In genomic region chr11:93954738-93955255, GRCm38 (mm10) we compare ENCODE assay signal across 8 mouse cellular contexts. TPM values are rescaled to one million over a fixed set of nuclear protein-coding genes. Genes with fewer than 3 reads are reported as not detected.
DNase-seq lines count a peak whose midpoint lies in the region; ATAC-seq lines count a peak whose summit lies in the region.

No protein-coding gene starts in this region.

- peaks cover 64% of the 10 kb centered on the region for H3K36me3 ChIP-seq in heart, embryonic 10.5 days
- H3K36me3 ChIP-seq in embryonic facial prominence, embryonic 15.5 days, result peaks cover 51% of the 10 kb centered on the region
- peaks cover 67% of the 10 kb centered on the region for H3K36me3 ChIP-seq in liver, embryonic 12.5 days

- peak overlapping the region; percentile 74 for H3K4me2 ChIP-seq in embryonic facial prominence, embryonic 15.5 days (replicated peaks)
- H3K4me2 ChIP-seq in liver, embryonic 12.5 days, result peak overlapping the region; percentile 85

- H3K4me3 ChIP-seq in heart, embryonic 10.5 days, result peak overlapping the region; percentile 71
- peak overlapping the region; percentile 80 for H3K4me3 ChIP-seq in embryonic facial prominence, embryonic 15.5 days (replicated peaks)
- H3K4me3 ChIP-seq in liver, embryonic 12.5 days, result peak overlapping the region; percentile 66

- peaks cover 27% of the 10 kb centered on the region for H3K4me1 ChIP-seq in heart, embryonic 10.5 days
- peaks cover 34% of the 10 kb centered on the region for H3K4me1 ChIP-seq in embryonic facial prominence, embryonic 15.5 days
- peaks cover 43% of the 10 kb centered on the region for H3K4me1 ChIP-seq in liver, embryonic 12.5 days

- H3K9me3 ChIP-seq in heart, embryonic 10.5 days, result no peaks in the 10 kb centered on the region
- H3K9me3 ChIP-seq in embryonic facial prominence, embryonic 15.5 days (replicated peaks), result no peaks in the 10 kb centered on the region
- H3K9me3 ChIP-seq in liver, embryonic 12.5 days (replicated peaks), result no peaks in the 10 kb centered on the region

- H3K9ac ChIP-seq in embryonic facial prominence, embryonic 15.5 days, result peak overlapping the region; percentile 52
- H3K9ac ChIP-seq in liver, embryonic 12.5 days, result peak overlapping the region; percentile 67

- H3K27me3 ChIP-seq in heart, embryonic 10.5 days (ENCODE audit: insufficient read depth, poor library complexity, severe bottlenecking), result no peaks in the 10 kb centered on the region
- no peaks in the 10 kb centered on the region for H3K27me3 ChIP-seq in embryonic facial prominence, embryonic 15.5 days
- no peaks in the 10 kb centered on the region for H3K27me3 ChIP-seq in liver, embryonic 12.5 days (replicated peaks)

- no peak for DNase-seq in heart, embryonic 10.5 days (ENCODE audit: low spot score)
- DNase-seq in heart, postnatal 25 days (ENCODE audit: low spot score), result no peak
- peak; percentile 33 for DNase-seq in CD4-positive helper T cell, adult 2 months (ENCODE audit: low read depth, low spot score)
- peak; percentile 55 for DNase-seq in yolk sac, embryonic 10.5 days (ENCODE audit: low spot score)
- DNase-seq in c-Kit-positive CD71-positive TER-119-positive erythroid progenitor cells, embryonic 14.5 days (ENCODE audit: low spot score), result no peak
- no peak for DNase-seq in gastrocnemius, postnatal 10 days

- ATAC-seq in embryonic facial prominence, embryonic 15.5 days (ENCODE audit: insufficient number of reproducible peaks, low FRiP score, low TSS enrichment, low read depth), result no peak; the same call in 1 of the 2 replicates
- no peak for ATAC-seq in liver, embryonic 12.5 days

- intact Hi-C loops in heart, postnatal 25 days (cut with DNase I), result loop anchor here (5.0 kb wide), 2 partner anchors 43 to 67 kb away; partner anchors contain the start of genes Mbtd1, Spag9 and Utp18

- WGBS in heart, embryonic 10.5 days, result 37% methylated on average over 13 of the region's 13 CpGs
- 35% methylated on average over 13 of the region's 13 CpGs for WGBS in embryonic facial prominence, embryonic 15.5 days
- WGBS in liver, embryonic 12.5 days (ENCODE audit: insufficient replicate concordance), result 21% methylated on average over 13 of the region's 13 CpGs

- H3K27ac ChIP-seq in heart, embryonic 10.5 days, result peak overlapping the region; percentile 90
- peak overlapping the region; percentile 93; the same call in 1 of the 2 replicates for H3K27ac ChIP-seq in embryonic facial prominence, embryonic 15.5 days (replicated peaks)
- H3K27ac ChIP-seq in liver, embryonic 12.5 days, result peak overlapping the region; percentile 78

RNA-seq across cellular contexts. Expression of gene Nme2, which starts 1.3 kb away (rescaled TPM):
- 176 and 218 TPM in 2 replicates for polyA plus RNA-seq in heart, embryonic 10.5 days (2016; fragmentation: Nextera tagmentation; extraction: Ambion mirVana)
- 1,000 to 10,000 TPM; 1,044 to 1,063 TPM for total RNA-seq in heart, postnatal 25 days (2021)
- polyA plus RNA-seq in embryonic facial prominence, embryonic 15.5 days (2015; fragmentation: Nextera tagmentation; extraction: Ambion mirVana), result 297 and 323 TPM in 2 replicates
- 76.4 and 76.8 TPM in 2 replicates for polyA plus RNA-seq in liver, embryonic 12.5 days (2016; fragmentation: Nextera tagmentation; extraction: Ambion mirVana)
- 100 to 1,000 TPM; 511 to 591 TPM for total RNA-seq in gastrocnemius, postnatal 10 days (2021)

RNA-seq across cellular contexts. Expression of gene Gm20390, which starts 13.3 kb away (rescaled TPM):
- 432 and 461 TPM in 2 replicates for polyA plus RNA-seq in heart, embryonic 10.5 days (2016; fragmentation: Nextera tagmentation; extraction: Ambion mirVana)
- 10 to 100 TPM; 15.9 to 21.2 TPM for total RNA-seq in heart, postnatal 25 days (2021)
- polyA plus RNA-seq in embryonic facial prominence, embryonic 15.5 days (2015; fragmentation: Nextera tagmentation; extraction: Ambion mirVana), result 322 TPM in 2 replicates
- polyA plus RNA-seq in liver, embryonic 12.5 days (2016; fragmentation: Nextera tagmentation; extraction: Ambion mirVana), result 264 and 272 TPM in 2 replicates
- total RNA-seq in gastrocnemius, postnatal 10 days (2021), result 10 to 100 TPM; 30.2 to 31.3 TPM

RNA-seq across cellular contexts. Expression of gene Nme1, which starts 13.5 kb away (rescaled TPM):
- 188 and 263 TPM in 2 replicates for polyA plus RNA-seq in heart, embryonic 10.5 days (2016; fragmentation: Nextera tagmentation; extraction: Ambion mirVana)
- 10 to 100 TPM; 12.9 to 15.5 TPM for total RNA-seq in heart, postnatal 25 days (2021)
- 107 and 127 TPM in 2 replicates for polyA plus RNA-seq in embryonic facial prominence, embryonic 15.5 days (2015; fragmentation: Nextera tagmentation; extraction: Ambion mirVana)
- 195 and 224 TPM in 2 replicates for polyA plus RNA-seq in liver, embryonic 12.5 days (2016; fragmentation: Nextera tagmentation; extraction: Ambion mirVana)
- 10 to 100 TPM; 22.9 to 23.3 TPM for total RNA-seq in gastrocnemius, postnatal 10 days (2021)

RNA-seq across cellular contexts. Expression of gene Spag9, which starts 41.1 kb away (rescaled TPM):
- 27.8 and 32.4 TPM in 2 replicates for polyA plus RNA-seq in heart, embryonic 10.5 days (2016; fragmentation: Nextera tagmentation; extraction: Ambion mirVana)
- 100 to 1,000 TPM; 132 to 139 TPM for total RNA-seq in heart, postnatal 25 days (2021)
- polyA plus RNA-seq in embryonic facial prominence, embryonic 15.5 days (2015; fragmentation: Nextera tagmentation; extraction: Ambion mirVana), result 43.4 and 51.5 TPM in 2 replicates
- polyA plus RNA-seq in liver, embryonic 12.5 days (2016; fragmentation: Nextera tagmentation; extraction: Ambion mirVana), result 18.0 and 19.6 TPM in 2 replicates
- total RNA-seq in gastrocnemius, postnatal 10 days (2021), result 100 to 1,000 TPM; 121 to 130 TPM

Comparison
In these comparisons a context has a peak if more than half of its experiments do, and no peak if none do; other contexts are left out.
1. DNase-seq: peak in CD4-positive helper T cell, adult 2 months (single experiment) and yolk sac, embryonic 10.5 days (single experiment); none in heart, embryonic 10.5 days (single experiment), heart, postnatal 25 days (single experiment), c-Kit-positive CD71-positive TER-119-positive erythroid progenitor cells, embryonic 14.5 days (single experiment) and gastrocnemius, postnatal 10 days (single experiment).
2. Peak in every context shown above with its lines, with median percentiles within 50 percentile points of each other: H3K27ac ChIP-seq and H3K4me3 ChIP-seq.